Mouse (Mus musculus) heart, postnatal 36 days (tissue): ENCODE data around the gene Smim17. TPM values are rescaled to one million over a fixed set of nuclear protein-coding genes. Genes with fewer than 3 reads are reported as not detected.
"Not testable (repeated sequence)": the region's sequence is repeated elsewhere in the genome, so short reads cannot be mapped to it uniquely, and the experiment has no call there.

Experiments
- DNase-seq, 2 experiments: peaks; one replicate each; pipeline ENCODE4 v3.0.0; 2021 to 2022
- intact Hi-C: fragments of 180-260 bp; cut with DNase I; formaldehyde crosslinking; loops from one replicate; pipeline ENCODE4 v1.15.1; 2025
- total RNA-seq, 2 experiments: library from RNA; stranded (reverse); gene quantifications; 2 replicates each; pipeline ENCODE4 v1.2.3; 2021

Gene Smim17
- total RNA-seq, 2 experiments from 2014 or later = not detected

GRCm38 (mm10) chr7:6410043-6410442, 11.5 kb downstream of the Smim17 start, which contains the start of gene Gm20715:
Gene Gm20715, plus strand, starts transcription at chr7:6410277.
- DNase-seq = peak; percentile 93 to 95
- intact Hi-C loops = loop anchor here (1.0 to 10.0 kb wide), 3 partner anchors 27 to 265 kb away; partner anchors contain the start of genes Zfp28 and Zfp78

GRCm38 (mm10) chr7:6414626-6415441, 16.3 kb downstream of the Smim17 start:
- intact Hi-C loops = loop anchor here (10.0 kb wide), 1 partner anchor 270 kb away; no protein-coding TSS in a partner anchor
- DNase-seq = no peak

DNA sequence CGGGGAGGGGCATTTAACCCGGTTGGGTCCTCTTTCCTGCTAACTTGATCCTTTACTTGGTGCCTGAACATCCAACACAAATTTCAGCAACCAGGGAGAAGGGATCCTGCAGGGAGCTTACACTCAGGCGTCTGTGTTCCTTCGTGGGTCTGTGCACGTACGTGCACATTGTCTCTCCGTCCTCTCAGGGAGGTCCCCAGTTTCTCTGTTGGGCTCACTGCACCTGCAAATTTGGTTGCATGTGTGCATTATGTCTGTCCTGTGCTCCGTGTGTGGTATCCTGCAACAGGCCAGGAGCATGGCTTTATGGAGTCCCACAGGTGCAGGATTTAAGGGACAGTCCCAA, 16.9 kb downstream of the Smim17 start:
- intact Hi-C loops = loop anchor here (10.0 kb wide), 1 partner anchor 271 kb away; no protein-coding TSS in a partner anchor
- no peak for DNase-seq

DNA sequence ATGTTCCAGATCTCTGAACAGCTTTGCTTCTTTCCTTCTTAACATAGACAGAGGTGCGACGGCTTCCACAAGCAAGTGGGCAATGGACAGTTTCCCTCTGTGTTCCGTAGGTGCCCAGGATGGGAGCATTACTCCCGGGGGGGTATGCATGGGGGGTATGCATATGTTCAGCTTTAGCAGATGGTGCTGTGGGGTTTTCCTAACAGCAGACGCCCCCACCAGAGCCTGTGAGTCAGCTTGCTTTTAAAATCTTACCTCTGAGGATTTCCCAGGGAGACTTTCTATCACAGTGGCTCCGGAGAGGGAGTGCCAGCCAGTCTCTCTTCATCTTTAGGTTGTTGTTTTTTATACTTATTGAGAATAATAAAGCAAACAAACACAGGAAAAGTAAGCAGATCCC, 21.4 kb downstream of the Smim17 start:
- no peak for DNase-seq
- intact Hi-C loops = loop anchor here (10.0 kb wide), 1 partner anchor 275 kb away; no protein-coding TSS in a partner anchor

- DNase-seq = no peak
- intact Hi-C loops = no loop called here
These were observed 30.9 kb downstream of the Smim17 start for GRCm38 (mm10) chr7:6429381-6429780.

DNA sequence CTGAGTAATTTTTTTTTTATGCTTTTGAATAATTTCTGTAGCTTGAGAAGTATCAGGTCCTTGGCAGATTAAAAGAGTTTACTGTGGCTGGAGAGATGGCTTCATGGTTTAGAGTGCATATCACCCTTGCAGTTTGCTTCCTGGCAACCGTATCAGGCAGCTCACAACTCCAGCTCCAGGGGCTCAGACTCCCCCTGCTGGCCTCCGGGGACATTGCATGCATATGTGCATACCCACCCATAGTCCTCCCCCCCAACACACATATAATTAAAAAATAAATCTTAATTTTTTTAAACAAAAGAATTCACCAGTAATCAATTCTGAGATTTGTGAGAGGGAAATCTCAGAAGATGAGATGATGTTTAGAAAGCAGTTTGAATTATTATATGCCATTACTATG, 31.8 kb downstream of the Smim17 start:
- intact Hi-C loops = loop anchor here (1.0 to 10.0 kb wide), 3 partner anchors 71 to 844 kb away; partner anchors contain the start of gene Gm45844
- peak; percentile 3 to 37 for DNase-seq

GRCm38 (mm10) chr7:6438388-6438787, 39.9 kb downstream of the Smim17 start, which contains the start of gene Olfr1344:
Gene Olfr1344, plus strand, starts transcription at chr7:6438688.
- intact Hi-C loops = loop anchor here (5.0 to 10.0 kb wide), 2 partner anchors 499 to 836 kb away; partner anchors contain the start of gene Gm45844
- no peak for DNase-seq

DNA sequence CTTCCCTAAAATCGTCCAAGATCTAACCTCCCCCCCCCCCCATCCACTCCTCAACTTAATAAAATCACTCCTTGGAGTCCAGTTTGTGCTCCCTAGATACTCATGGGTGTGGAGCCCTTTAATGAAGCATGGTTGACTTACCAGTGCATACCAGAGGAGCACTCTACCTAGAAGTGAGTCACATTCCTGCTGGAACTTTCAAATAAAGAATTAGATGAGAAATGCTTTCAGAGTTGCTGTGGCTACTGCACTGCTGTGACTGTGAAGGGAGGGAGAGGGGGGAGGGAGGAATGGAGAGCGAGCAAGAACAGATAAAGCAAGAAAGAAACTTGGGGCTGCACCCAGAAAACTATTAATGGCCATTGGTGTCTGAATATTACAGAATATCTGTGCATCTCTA, 42.7 kb downstream of the Smim17 start:
- intact Hi-C loops = no loop called here
- DNase-seq = no peak

- intact Hi-C loops = no loop called here
- DNase-seq = no peak
These were observed 49.3 kb downstream of the Smim17 start for GRCm38 (mm10) chr7:6447771-6448170.

DNA sequence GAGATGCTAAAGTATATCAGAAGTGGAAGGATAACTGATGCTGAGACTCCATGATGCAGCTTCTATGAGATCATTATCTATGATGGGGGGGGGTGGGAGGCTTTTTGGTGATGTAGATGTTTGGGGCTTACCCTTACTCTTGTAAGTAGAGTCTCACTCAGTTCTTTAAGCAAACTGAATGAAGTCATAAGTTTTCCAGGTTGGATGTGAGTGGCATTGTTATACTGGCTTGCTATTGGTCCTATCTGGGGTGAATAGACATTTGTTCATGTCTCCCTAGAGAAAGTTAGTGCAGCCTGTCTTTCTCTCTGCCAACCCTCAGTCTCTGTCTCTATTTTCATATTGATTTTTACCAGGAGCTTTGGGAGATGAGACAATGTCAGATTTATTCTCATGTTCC, 57.4 kb downstream of the Smim17 start, which contains the start of gene Olfr1336:
Gene Olfr1336 (plus strand): TSS at position 301 of the 400 bp plus-strand sequence.
- intact Hi-C loops = no loop called here
- DNase-seq = no peak

- no peak for DNase-seq
- intact Hi-C loops = no loop called here
These were observed 57.9 kb downstream of the Smim17 start for GRCm38 (mm10) chr7:6456399-6456798.

- no peak for DNase-seq
- intact Hi-C loops = no loop called here
These were observed 68.4 kb downstream of the Smim17 start, which contains the start of gene Olfr1346 for GRCm38 (mm10) chr7:6466951-6467350. Gene Olfr1346, plus strand, starts transcription at chr7:6467101.

DNA sequence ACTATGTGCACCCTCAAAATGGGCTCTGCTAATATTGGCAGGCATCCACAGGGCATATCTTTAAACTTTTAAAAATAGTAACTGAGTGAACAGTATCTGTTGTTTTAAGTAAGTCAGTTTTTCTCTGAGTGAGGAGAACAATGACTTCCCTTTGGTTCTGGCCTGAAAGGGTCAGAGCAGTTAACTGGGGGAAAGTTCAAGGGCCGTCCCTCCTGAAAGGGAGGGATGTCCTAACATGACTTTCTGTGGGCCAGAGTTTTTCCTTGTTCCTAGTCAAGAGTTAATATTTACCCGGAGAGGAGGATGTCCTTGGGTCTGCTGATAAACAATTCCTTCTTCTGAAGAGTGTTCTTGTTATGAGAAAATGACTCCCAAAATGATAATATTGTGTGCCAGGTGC, 79.1 kb downstream of the Smim17 start:
- intact Hi-C loops, DNase-seq: not testable (repeated sequence)

Other genes with a start within 250 kb of the Smim17 start
- gene Zfp787, start 242.7 kb upstream of the Smim17 start, total RNA-seq = 10 to 100 TPM; 30.2 to 34.0 TPM
- gene Zfp444, start 226.5 kb upstream of the Smim17 start, total RNA-seq = 10 to 100 TPM in 1 of 2 experiments, 1 to 10 TPM in 1; 9.4 to 11.4 TPM
- not detected for gene Galp, start 201.6 kb upstream of the Smim17 start, total RNA-seq
- gene Zscan5b, start 176.4 kb upstream of the Smim17 start, total RNA-seq = not detected
- not detected for gene Epp13, start 146.0 kb upstream of the Smim17 start, total RNA-seq
- 1 to 10 TPM; 3.4 to 4.0 TPM for gene Zfp667, start 112.1 kb upstream of the Smim17 start, total RNA-seq
- 1 to 10 TPM; 1.1 to 1.8 TPM for gene Zfp583, start 67.4 kb upstream of the Smim17 start, total RNA-seq
- under 1 TPM; 0.16 to 0.33 TPM for gene Gm3854, start 55.0 kb upstream of the Smim17 start, total RNA-seq
- gene Zfp78, start 35.4 kb upstream of the Smim17 start, total RNA-seq = 1 to 10 TPM; 2.4 to 3.0 TPM
- 1 to 10 TPM; 2.9 to 3.1 TPM for gene Zfp28, start 15.4 kb upstream of the Smim17 start, total RNA-seq
- gene Gm20715, start 11.6 kb downstream of the Smim17 start, total RNA-seq = not detected
- not detected for gene Olfr1344, start 40.0 kb downstream of the Smim17 start, total RNA-seq
- not detected for gene Olfr1336, start 57.5 kb downstream of the Smim17 start, total RNA-seq
- not detected for gene Olfr1346, start 68.4 kb downstream of the Smim17 start, total RNA-seq
- gene Olfr5, start 88.2 kb downstream of the Smim17 start, total RNA-seq = not detected
- not detected for gene Olfr1347, start 101.0 kb downstream of the Smim17 start, total RNA-seq
- not detected for gene Olfr1348, start 110.0 kb downstream of the Smim17 start, total RNA-seq
- gene Olfr1349, start 124.2 kb downstream of the Smim17 start, total RNA-seq = not detected
- not detected for gene Olfr1350, start 166.1 kb downstream of the Smim17 start, total RNA-seq